Mouse (Mus musculus): ENCODE measurements around the gene Acsbg2.
"Not testable (repeated sequence)": the region's sequence is repeated elsewhere in the genome, so short reads cannot be mapped to it uniquely, and the experiment has no call there.

Acsbg2 gene

GRCm38 (mm10) chr17:56874237-56874636, at the start of gene Acsbg2:
Gene Acsbg2 (minus strand): TSS chr17:56874447.
- DNase-seq (ENCODE audit: low spot score in 2 of 2) = no peak

- DNase-seq (ENCODE audit: low spot score in 2 of 2) = no peak
Observed at GRCm38 (mm10) chr17:56919725-56920124, 45.5 kb upstream of the Acsbg2 start.

- no peak for DNase-seq (ENCODE audit: low spot score in 2 of 2)
Observed at GRCm38 (mm10) chr17:56917166-56917565, 42.9 kb upstream of the Acsbg2 start.

- DNase-seq (ENCODE audit: low spot score in 2 of 2) = no peak
Observed at GRCm38 (mm10) chr17:56913444-56913843, 39.2 kb upstream of the Acsbg2 start.

- DNase-seq (ENCODE audit: low spot score in 2 of 2) = no peak
Observed at GRCm38 (mm10) chr17:56913023-56913422, 38.8 kb upstream of the Acsbg2 start.

- DNase-seq (ENCODE audit: low spot score in 2 of 2) = not testable (repeated sequence)
Observed at GRCm38 (mm10) chr17:56909764-56910163, 35.5 kb upstream of the Acsbg2 start.

GRCm38 (mm10) chr17:56907887-56908286, 33.6 kb upstream of the Acsbg2 start:
- no peak for DNase-seq (ENCODE audit: low spot score in 2 of 2)

GRCm38 (mm10) chr17:56907096-56907495, 32.8 kb upstream of the Acsbg2 start:
- no peak for DNase-seq (ENCODE audit: low spot score in 2 of 2)

GRCm38 (mm10) chr17:56906166-56906565, 31.9 kb upstream of the Acsbg2 start:
- DNase-seq (ENCODE audit: low spot score in 2 of 2) = no peak

GRCm38 (mm10) chr17:56902698-56903097, 28.5 kb upstream of the Acsbg2 start:
- DNase-seq (ENCODE audit: low spot score in 2 of 2) = no peak

GRCm38 (mm10) chr17:56897630-56898195, 23.5 kb upstream of the Acsbg2 start:
- DNase-seq (ENCODE audit: low spot score in 2 of 2) = peak; percentile 78 to 90

- no peak for DNase-seq (ENCODE audit: low spot score in 2 of 2)
Observed at GRCm38 (mm10) chr17:56896513-56897129, 22.4 kb upstream of the Acsbg2 start.

- DNase-seq (ENCODE audit: low spot score in 2 of 2) = no peak
Observed at GRCm38 (mm10) chr17:56895368-56895918, 21.2 kb upstream of the Acsbg2 start.

GRCm38 (mm10) chr17:56890018-56890417, 15.8 kb upstream of the Acsbg2 start:
- no peak for DNase-seq (ENCODE audit: low spot score in 2 of 2)

- DNase-seq (ENCODE audit: low spot score in 2 of 2) = no peak
Observed at GRCm38 (mm10) chr17:56888050-56888449, 13.8 kb upstream of the Acsbg2 start.

GRCm38 (mm10) chr17:56884809-56885208, 10.6 kb upstream of the Acsbg2 start:
- no peak for DNase-seq (ENCODE audit: low spot score in 2 of 2)

GRCm38 (mm10) chr17:56884331-56884730, 10.1 kb upstream of the Acsbg2 start:
- DNase-seq (ENCODE audit: low spot score in 2 of 2) = no peak

GRCm38 (mm10) chr17:56883612-56884011, 9.4 kb upstream of the Acsbg2 start:
- no peak for DNase-seq (ENCODE audit: low spot score in 2 of 2)

- no peak for DNase-seq (ENCODE audit: low spot score in 2 of 2)
Observed at GRCm38 (mm10) chr17:56877426-56877825, 3.2 kb upstream of the Acsbg2 start.

- DNase-seq (ENCODE audit: low spot score in 2 of 2) = no peak
Observed at GRCm38 (mm10) chr17:56876981-56877380, 2.7 kb upstream of the Acsbg2 start.

GRCm38 (mm10) chr17:56876465-56876864, 2.2 kb upstream of the Acsbg2 start:
- no peak for DNase-seq (ENCODE audit: low spot score in 2 of 2)

GRCm38 (mm10) chr17:56874936-56875651, 847 bp upstream of the Acsbg2 start, which contains the start of gene 1700061G19Rik:
Gene 1700061G19Rik (plus strand): TSS chr17:56875477.
- DNase-seq (ENCODE audit: low spot score in 2 of 2) = no peak

- DNase-seq (ENCODE audit: low spot score in 2 of 2) = no peak
Observed at GRCm38 (mm10) chr17:56872512-56872911, 1.7 kb downstream of the Acsbg2 start.

All from spleen, postnatal 4 days (tissue).